Mouse (Mus musculus): ENCODE measurements around the gene Slc2a9.

DNA sequence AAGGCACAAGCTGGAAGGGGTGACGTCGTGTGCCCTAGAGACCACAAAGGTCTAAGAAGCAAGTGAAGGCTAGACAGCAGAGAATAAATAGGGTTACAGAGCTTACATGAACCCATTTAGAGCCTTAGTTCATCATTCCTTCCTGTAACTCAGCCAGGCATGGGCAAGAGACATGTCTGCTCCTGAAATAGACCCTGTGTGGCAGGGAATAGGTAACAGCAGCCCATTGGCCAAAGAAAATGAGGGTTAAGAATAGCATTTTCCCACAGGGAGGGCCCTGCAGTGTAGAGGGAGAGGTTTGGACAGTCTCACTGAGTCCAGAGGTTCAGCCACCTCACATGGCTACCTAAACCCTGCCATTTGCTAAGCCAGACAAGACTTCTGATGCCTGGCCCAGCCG lies 38.8 kb upstream of the Slc2a9 start:
- TF ChIP-seq CTCF (IDR thresholded peaks at IDR 0.05; ENCODE audit: extremely low read depth, insufficient read length, insufficient replicate concordance, low read depth, low read length) = no peak
- TF ChIP-seq POLR2A (IDR thresholded peaks at IDR 0.05; ENCODE audit: low read depth, low read length) = no peak
